Mouse (Mus musculus) hindbrain, embryonic 16.5 days (tissue): Measurements from ENCODE around the gene Hbs1l. TPM values are rescaled to one million over a fixed set of nuclear protein-coding genes. Genes with fewer than 3 reads are reported as not detected.

ENCODE experiments used
- ATAC-seq: fragments of 200-750 bp; cut with Nextera tagmentation; 2 replicates; pipeline ENCODE4 v1.8.0; 2017; ENCODE audit warnings: moderate TSS enrichment, moderate library complexity
- H3K27ac ChIP-seq: fragments of 300-500 bp; sonication (generic); 2 replicates; pipeline ENCODE4 v1.5.1; 2014; ENCODE audit warnings: low read depth, mild to moderate bottlenecking, control low read depth, low read length, moderate library complexity
- H3K27me3 ChIP-seq: fragments of 300-500 bp; sonication (generic); replicated peaks from 2 replicates; pipeline ENCODE4 v1.6.1; 2014; ENCODE audit warnings: low read length; ENCODE audit not compliant: control insufficient read depth, insufficient read depth
- H3K36me3 ChIP-seq: fragments of 300-500 bp; sonication (generic); 2 replicates; pipeline ENCODE4 v1.6.1; 2014; ENCODE audit warnings: mild to moderate bottlenecking, low read length, moderate library complexity, mixed read lengths; ENCODE audit not compliant: control insufficient read depth, insufficient read depth
- H3K4me1 ChIP-seq: fragments of 300-500 bp; sonication (generic); 2 replicates; pipeline ENCODE4 v1.6.1; 2014; ENCODE audit warnings: low read depth, low read length; ENCODE audit not compliant: control insufficient read depth, insufficient read depth
- H3K4me2 ChIP-seq: fragments of 300-500 bp; sonication (generic); 2 replicates; pipeline ENCODE4 v1.6.1; 2014; ENCODE audit warnings: mild to moderate bottlenecking, low read length, control low read depth, moderate library complexity
- H3K4me3 ChIP-seq: fragments of 300-500 bp; sonication (generic); 2 replicates; pipeline ENCODE4 v1.5.1; 2014; ENCODE audit warnings: mild to moderate bottlenecking, low read length, control low read depth, moderate library complexity
- H3K9ac ChIP-seq: fragments of 300-500 bp; sonication (generic); 2 replicates; pipeline ENCODE4 v1.6.1; 2014; ENCODE audit warnings: low read depth, mild to moderate bottlenecking, control low read depth, low read length, moderate library complexity
- H3K9me3 ChIP-seq: fragments of 300-500 bp; sonication (generic); 2 replicates; pipeline ENCODE4 v1.6.1; 2014; ENCODE audit warnings: mild to moderate bottlenecking, low read length, moderate library complexity; ENCODE audit not compliant: control insufficient read depth
- WGBS: fragments of 180-500 bp; shearing (Covaris S2); extraction: QIAGEN DNeasy Blood & Tissue Kit; methylation state at CpG from one replicate; pipeline ENCODE4 v1.1.7; 2014; 5-methylcytosine and 5-hydroxymethylcytosine counted together
- polyA plus RNA-seq: library from polyadenylated mRNA; unstranded; fragments of >200 nt; fragmentation: Nextera tagmentation; extraction: Ambion mirVana; gene quantifications from 2 replicates; pipeline ENCODE4 v1.2.1, GENCODE M21; 2015

Hbs1l gene
- polyA plus RNA-seq, 1 experiment from 2014 or later = 88.1 TPM

DNA sequence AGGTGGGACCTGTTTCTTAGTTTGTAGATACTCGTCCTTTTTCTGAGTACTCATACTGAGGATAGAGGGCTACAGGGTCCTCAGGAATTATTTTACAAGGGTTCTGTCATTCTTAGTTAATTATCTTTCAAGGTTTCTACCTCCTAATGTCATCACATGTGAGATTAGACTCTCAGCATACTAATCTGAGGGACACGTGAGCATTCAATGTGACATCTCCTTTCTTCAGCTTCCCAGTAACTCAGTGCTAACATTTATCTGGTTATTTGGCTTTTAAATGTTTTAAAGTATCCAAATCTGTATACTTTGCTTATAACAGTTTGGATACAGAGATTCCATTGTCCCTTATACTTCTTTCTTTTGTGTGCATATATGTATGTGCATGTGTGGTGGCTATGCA lies 28.3 kb upstream of the Hbs1l start:
- H3K27me3 ChIP-seq = no peaks in the 10 kb centered on the region
- H3K4me2 ChIP-seq = no peak overlapping the region
- H3K27ac ChIP-seq = no peak overlapping the region
- H3K36me3 ChIP-seq = no peaks in the 10 kb centered on the region
- no peak for ATAC-seq
- no peaks in the 10 kb centered on the region for H3K4me1 ChIP-seq
- WGBS = 93% methylated on average over 2 of the region's 2 CpGs
- H3K4me3 ChIP-seq = no peak overlapping the region
- H3K9me3 ChIP-seq = no peaks in the 10 kb centered on the region
- no peak overlapping the region for H3K9ac ChIP-seq

- Histone ChIP-seq H3K4me1 (no peaks in the 10 kb centered on the region), H3K4me3 (no peak overlapping the region), H3K9ac (no peak overlapping the region), H3K9me3 (no peaks in the 10 kb centered on the region), H3K36me3 (no peaks in the 10 kb centered on the region), H3K27me3 (no peaks in the 10 kb centered on the region), H3K27ac (no peak overlapping the region), H3K4me2 (no peak overlapping the region)
- ATAC-seq = no peak
- WGBS = 83% methylated on average over 6 of the region's 6 CpGs
Measured at GRCm38 (mm10) chr10:21268786-21269410, 26.9 kb upstream of the Hbs1l start.

- H3K4me3 ChIP-seq = no peak overlapping the region
- WGBS = 91% methylated on average over 2 of the region's 2 CpGs
Measured at GRCm38 (mm10) chr10:21269920-21270319, 25.9 kb upstream of the Hbs1l start.

GRCm38 (mm10) chr10:21270905-21271304 lies 24.9 kb upstream of the Hbs1l start:
- WGBS = 89% methylated on average over 5 of the region's 5 CpGs
- H3K9ac ChIP-seq = no peak overlapping the region
- no peak overlapping the region for H3K27ac ChIP-seq
- H3K36me3 ChIP-seq = no peaks in the 10 kb centered on the region
- H3K9me3 ChIP-seq = no peaks in the 10 kb centered on the region
- H3K27me3 ChIP-seq = no peaks in the 10 kb centered on the region
- no peak overlapping the region for H3K4me2 ChIP-seq
- H3K4me3 ChIP-seq = no peak overlapping the region
- no peaks in the 10 kb centered on the region for H3K4me1 ChIP-seq
- ATAC-seq = no peak

More at GRCm38 (mm10) chr10:21269920-21270319, 25.9 kb upstream of the Hbs1l start:
- Histone ChIP-seq H3K9me3 (no peaks in the 10 kb centered on the region), H3K4me1 (no peaks in the 10 kb centered on the region), H3K27ac (no peak overlapping the region), H3K36me3 (no peaks in the 10 kb centered on the region), H3K9ac (no peak overlapping the region), H3K4me2 (no peak overlapping the region), H3K27me3 (no peaks in the 10 kb centered on the region)
- no peak for ATAC-seq

- H3K27me3 ChIP-seq = no peaks in the 10 kb centered on the region
- 89% methylated on average over 2 of the region's 2 CpGs for WGBS
Measured at GRCm38 (mm10) chr10:21271310-21271709, 24.5 kb upstream of the Hbs1l start.

DNA sequence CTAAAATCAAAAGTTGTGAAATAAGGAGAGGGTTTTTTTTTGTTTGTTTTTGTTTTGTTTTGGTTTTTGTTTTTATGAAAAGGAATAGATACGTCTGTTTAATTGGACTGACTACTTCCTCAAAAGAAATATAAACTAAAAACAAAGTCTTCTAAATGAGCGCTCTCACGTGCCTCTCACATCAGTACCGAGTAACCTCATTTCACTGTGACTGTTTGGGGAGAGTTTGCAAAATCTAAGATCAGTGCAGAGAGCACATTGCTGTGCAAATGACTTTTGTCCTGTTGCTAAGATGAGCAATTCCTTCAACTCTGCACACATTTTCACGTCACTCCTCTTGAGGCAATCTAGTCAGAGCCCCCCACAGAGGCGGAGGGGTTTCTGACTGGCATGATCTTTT lies 24.0 kb upstream of the Hbs1l start:
- Histone ChIP-seq H3K27me3 (no peaks in the 10 kb centered on the region), H3K27ac (no peak overlapping the region)
- 69% methylated on average over 6 of the region's 6 CpGs for WGBS

More at GRCm38 (mm10) chr10:21271310-21271709, 24.5 kb upstream of the Hbs1l start:
- H3K27ac ChIP-seq = no peak overlapping the region
- no peak overlapping the region for H3K4me2 ChIP-seq
- H3K9me3 ChIP-seq = no peaks in the 10 kb centered on the region
- no peaks in the 10 kb centered on the region for H3K4me1 ChIP-seq
- ATAC-seq = no peak
- no peak overlapping the region for H3K9ac ChIP-seq
- H3K36me3 ChIP-seq = no peaks in the 10 kb centered on the region
- no peak overlapping the region for H3K4me3 ChIP-seq

GRCm38 (mm10) chr10:21287243-21288127 lies 8.3 kb upstream of the Hbs1l start:
- H3K27ac ChIP-seq = no peak overlapping the region
- H3K4me3 ChIP-seq = no peak overlapping the region
- WGBS = 58% methylated on average over 10 of the region's 10 CpGs
- H3K9me3 ChIP-seq = no peaks in the 10 kb centered on the region
- H3K36me3 ChIP-seq = no peaks in the 10 kb centered on the region
- no peak overlapping the region for H3K9ac ChIP-seq
- H3K27me3 ChIP-seq = no peaks in the 10 kb centered on the region
- H3K4me1 ChIP-seq = no peaks in the 10 kb centered on the region
- no peak for ATAC-seq
- H3K4me2 ChIP-seq = no peak overlapping the region

More for the DNA sequence above, 24.0 kb upstream of the Hbs1l start:
- no peaks in the 10 kb centered on the region for H3K4me1 ChIP-seq
- H3K4me2 ChIP-seq = no peak overlapping the region
- no peaks in the 10 kb centered on the region for H3K9me3 ChIP-seq
- H3K9ac ChIP-seq = no peak overlapping the region
- ATAC-seq = no peak
- no peaks in the 10 kb centered on the region for H3K36me3 ChIP-seq
- H3K4me3 ChIP-seq = no peak overlapping the region

DNA sequence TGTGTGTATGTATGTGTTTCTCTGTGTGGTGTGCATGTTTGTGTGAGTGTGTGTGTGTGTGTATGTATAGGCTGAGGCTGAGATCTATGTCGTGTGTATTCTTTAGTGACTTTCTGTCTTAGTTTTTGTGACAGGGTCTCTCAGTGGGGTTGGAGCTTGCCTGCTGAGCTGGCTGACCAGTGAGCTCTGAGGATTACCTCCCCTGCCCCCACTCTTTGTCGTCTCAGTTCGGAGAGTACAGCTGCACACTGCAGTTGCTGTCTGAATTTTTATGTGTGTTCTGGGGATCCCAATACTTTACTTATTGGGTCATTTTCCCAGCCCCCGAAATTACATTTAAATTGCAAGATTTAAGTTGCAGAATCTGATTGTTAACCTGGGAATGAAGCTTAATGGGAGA lies 4.6 kb upstream of the Hbs1l start:
- WGBS = 34% methylated on average over 4 of the region's 4 CpGs
- Histone ChIP-seq H3K27me3 (no peaks in the 10 kb centered on the region), H3K9me3 (no peaks in the 10 kb centered on the region), H3K4me1 (peaks cover 2% of the 10 kb centered on the region; the same call in 1 of the 2 replicates), H3K27ac (no peak overlapping the region), H3K4me3 (no peak overlapping the region), H3K36me3 (no peaks in the 10 kb centered on the region), H3K4me2 (no peak overlapping the region), H3K9ac (no peak overlapping the region)
- ATAC-seq = no peak

DNA sequence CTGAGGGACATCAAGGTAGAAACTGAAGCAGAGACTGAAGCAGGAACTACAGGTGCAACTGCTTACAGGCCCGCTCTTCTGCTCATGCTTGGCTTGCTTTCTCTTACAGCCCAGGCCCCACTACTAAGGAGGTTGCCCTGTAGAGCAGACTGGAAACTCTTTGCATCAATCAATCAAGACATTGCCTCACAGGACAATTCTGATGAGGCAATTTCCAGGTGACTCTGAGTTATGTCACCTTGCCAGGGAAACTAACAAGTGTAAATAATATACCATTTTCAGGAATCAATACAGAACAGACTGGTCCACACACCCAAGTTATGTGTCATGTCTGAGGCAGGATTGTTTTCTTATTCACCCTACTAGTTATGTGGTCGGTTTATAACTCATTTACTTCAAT lies 1.6 kb upstream of the Hbs1l start:
- Histone ChIP-seq H3K9me3 (no peaks in the 10 kb centered on the region), H3K9ac (no peak overlapping the region), H3K4me3 (no peak overlapping the region), H3K27ac (no peak overlapping the region), H3K27me3 (no peaks in the 10 kb centered on the region), H3K4me2 (no peak overlapping the region), H3K4me1 (peaks cover 14% of the 10 kb centered on the region), H3K36me3 (no peaks in the 10 kb centered on the region)
- no peak for ATAC-seq
- WGBS = 79% methylated on average over 2 of the region's 2 CpGs
